In the genomic region with DNA sequence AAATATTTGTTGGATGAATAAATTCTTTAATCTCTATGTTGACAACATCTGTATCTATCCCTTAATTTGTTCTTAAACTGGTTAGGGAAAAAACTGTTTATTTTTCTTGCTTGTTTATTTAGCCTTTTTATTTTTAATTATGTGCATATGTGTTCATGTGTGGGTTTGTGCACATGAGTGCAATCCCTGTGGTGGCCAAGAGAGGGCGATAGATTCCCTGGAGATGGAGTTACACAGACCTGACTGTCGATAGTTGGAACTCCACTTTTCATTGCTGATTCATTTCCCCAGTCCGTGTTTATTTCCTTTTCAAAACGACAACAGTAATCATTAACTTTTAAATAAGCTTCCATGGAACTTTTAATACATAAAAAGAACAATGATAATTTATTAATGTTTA, we compare ENCODE assay signal across 8 mouse cellular contexts. TPM values are rescaled to one million over a fixed set of nuclear protein-coding genes. Genes with fewer than 3 reads are reported as not detected.
DNase-seq lines count a peak whose midpoint lies in the region; ATAC-seq and TF ChIP-seq lines count a peak whose summit lies in the region.

No protein-coding gene starts in this region.

- no peak overlapping the region for H3K9ac ChIP-seq in kidney, embryonic 14.5 days (ENCODE audit: low read depth, low read length)
- no peak overlapping the region for H3K9ac ChIP-seq in ES-Bruce4 (ENCODE audit: low read depth, poor library complexity, severe bottlenecking)

- H3K4me3 ChIP-seq in kidney, embryonic 14.5 days (ENCODE audit: low read length) = no peak overlapping the region
- H3K4me3 ChIP-seq in ES-Bruce4 (ENCODE audit: low read depth, low read length) = no peak overlapping the region

- no peak for TF ChIP-seq POLR2A in ES-Bruce4 (IDR thresholded peaks at IDR 0.05; ENCODE audit: insufficient read depth, low read length)
- no peak for TF ChIP-seq POLR2A in brain, embryonic 14.5 days (IDR thresholded peaks at IDR 0.05; ENCODE audit: borderline replicate concordance, extremely low read depth, insufficient read depth, insufficient read length, poor library complexity, severe bottlenecking)

- no peak overlapping the region for H3K4me2 ChIP-seq in kidney, embryonic 14.5 days (replicated peaks; ENCODE audit: low read depth, low read length)

- H3K9me3 ChIP-seq in kidney, embryonic 14.5 days (ENCODE audit: control insufficient read depth, low read length) = no peaks in the 10 kb centered on the region
- no peaks in the 10 kb centered on the region for H3K9me3 ChIP-seq in ES-Bruce4 (replicated peaks; ENCODE audit: control insufficient read depth, insufficient read depth, low read length, poor library complexity, severe bottlenecking)

- peak; percentile 43 to 50 for DNase-seq in kidney, postnatal 4 days
- no peak for DNase-seq in brain, embryonic 14.5 days (ENCODE audit: low read depth)
- no peak for DNase-seq in urinary bladder, adult 2 months (ENCODE audit: low spot score)
- no peak for DNase-seq in adrenal gland, postnatal 25 days

- no peaks in the 10 kb centered on the region for H3K36me3 ChIP-seq in kidney, embryonic 14.5 days (ENCODE audit: control insufficient read depth, insufficient read depth, low read length)
- no peaks in the 10 kb centered on the region for H3K36me3 ChIP-seq in ES-Bruce4 (ENCODE audit: control insufficient read depth, insufficient read depth, low read length, poor library complexity, severe bottlenecking)

- H3K27me3 ChIP-seq in kidney, embryonic 14.5 days (ENCODE audit: control insufficient read depth, insufficient read depth, low read length) = no peaks in the 10 kb centered on the region
- H3K27me3 ChIP-seq in ES-Bruce4 (ENCODE audit: control insufficient read depth, insufficient read depth, low read length, poor library complexity, severe bottlenecking) = no peaks in the 10 kb centered on the region

- ATAC-seq in kidney, embryonic 14.5 days (ENCODE audit: low FRiP score, low TSS enrichment) = no peak
- ATAC-seq in megakaryocyte, adult 5-6 weeks (ENCODE audit: poor library complexity, severe bottlenecking) = peak; percentile 44; the same call in 1 of the 2 replicates
- no peak for ATAC-seq in activated CD4-positive, CD25-positive, alpha-beta regulatory T cell, adult 4 months

- no peak overlapping the region for H3K27ac ChIP-seq in kidney, embryonic 14.5 days (ENCODE audit: low read depth, low read length)
- H3K27ac ChIP-seq in ES-Bruce4 (ENCODE audit: insufficient read depth, low read length) = no peak overlapping the region

- 54% methylated on average over 4 of the region's 4 CpGs for WGBS in kidney, embryonic 14.5 days

- peak; percentile 36 for TF ChIP-seq CTCF in ES-Bruce4 (IDR thresholded peaks at IDR 0.05; ENCODE audit: low read depth, low read length)
- TF ChIP-seq CTCF in brain, embryonic 14.5 days (IDR thresholded peaks at IDR 0.05; ENCODE audit: borderline replicate concordance, extremely low read depth, insufficient read depth, insufficient read length) = peak; percentile 51; the same call in 1 of the 2 replicates

- no peak for TF ChIP-seq EP300 in ES-Bruce4 (IDR thresholded peaks at IDR 0.05; ENCODE audit: insufficient read depth, low read depth, low read length)

- no peaks in the 10 kb centered on the region for H3K4me1 ChIP-seq in kidney, embryonic 14.5 days (ENCODE audit: control insufficient read depth, insufficient read depth, low read length)
- H3K4me1 ChIP-seq in ES-Bruce4 (ENCODE audit: control insufficient read depth, insufficient read depth, low read length) = no peaks in the 10 kb centered on the region

RNA-seq across cellular contexts. Expression of a gene that starts 31.2 kb away (rescaled TPM):
- polyA plus RNA-seq in kidney, embryonic 14.5 days (2014; fragmentation: Nextera tagmentation; extraction: Ambion mirVana) = 83.0 and 99.3 TPM in 2 replicates
- 18.6 and 19.1 TPM in 2 replicates for polyA plus RNA-seq in ES-Bruce4 (2011; ENCODE audit: insufficient read depth, insufficient read length, low read depth, missing spikeins)
- polyA plus RNA-seq in brain, embryonic 14.5 days (2012; rRNA removed) = 26.4 and 38.0 TPM in 2 replicates
- total RNA-seq in megakaryocyte, adult 5-6 weeks (2015) = 24.6 and 32.3 TPM in 2 replicates
- total RNA-seq in megakaryocyte, adult 5-6 weeks (2017) = 14.1 and 17.1 TPM in 2 replicates
- polyA plus RNA-seq in activated CD4-positive, CD25-positive, alpha-beta regulatory T cell, adult 4 months (2017; shearing (Covaris generic)) = 10 to 100 TPM; 67.0 to 84.2 TPM
- polyA plus RNA-seq in urinary bladder, adult 2 months (2012; rRNA removed) = 38.2 and 48.0 TPM in 2 replicates
- total RNA-seq in adrenal gland, postnatal 25 days (2021) = 34.5 and 57.5 TPM in 2 replicates

RNA-seq across cellular contexts. Expression of a gene that starts 37.6 kb away (rescaled TPM):
- polyA plus RNA-seq in kidney, embryonic 14.5 days (2014; fragmentation: Nextera tagmentation; extraction: Ambion mirVana) = 0.80 and 1.6 TPM in 2 replicates
- 1.3 and 1.4 TPM in 2 replicates for polyA plus RNA-seq in ES-Bruce4 (2011; ENCODE audit: insufficient read depth, insufficient read length, low read depth, missing spikeins)
- polyA plus RNA-seq in brain, embryonic 14.5 days (2012; rRNA removed) = 3.0 and 3.8 TPM in 2 replicates
- 102 and 117 TPM in 2 replicates for total RNA-seq in megakaryocyte, adult 5-6 weeks (2015)
- 155 and 162 TPM in 2 replicates for total RNA-seq in megakaryocyte, adult 5-6 weeks (2017)
- polyA plus RNA-seq in activated CD4-positive, CD25-positive, alpha-beta regulatory T cell, adult 4 months (2017; shearing (Covaris generic)) = 10 to 100 TPM; 25.3 to 28.8 TPM
- 12.2 and 12.5 TPM in 2 replicates for polyA plus RNA-seq in urinary bladder, adult 2 months (2012; rRNA removed)
- 10.0 and 10.6 TPM in 2 replicates for total RNA-seq in adrenal gland, postnatal 25 days (2021)

RNA-seq across cellular contexts. Expression of a gene that starts 54.0 kb away (rescaled TPM):
- polyA plus RNA-seq in kidney, embryonic 14.5 days (2014; fragmentation: Nextera tagmentation; extraction: Ambion mirVana) = 47.8 and 48.1 TPM in 2 replicates
- 15.5 and 17.6 TPM in 2 replicates for polyA plus RNA-seq in ES-Bruce4 (2011; ENCODE audit: insufficient read depth, insufficient read length, low read depth, missing spikeins)
- polyA plus RNA-seq in brain, embryonic 14.5 days (2012; rRNA removed) = 23.5 and 23.9 TPM in 2 replicates
- total RNA-seq in megakaryocyte, adult 5-6 weeks (2015) = 4.3 and 6.0 TPM in 2 replicates
- total RNA-seq in megakaryocyte, adult 5-6 weeks (2017) = 6.1 and 7.2 TPM in 2 replicates
- polyA plus RNA-seq in activated CD4-positive, CD25-positive, alpha-beta regulatory T cell, adult 4 months (2017; shearing (Covaris generic)) = 1 to 10 TPM; 1.7 to 2.2 TPM
- 20.2 and 23.8 TPM in 2 replicates for polyA plus RNA-seq in urinary bladder, adult 2 months (2012; rRNA removed)
- 44.7 and 45.6 TPM in 2 replicates for total RNA-seq in adrenal gland, postnatal 25 days (2021)

Comparison
In these comparisons a context has a peak if more than half of its experiments do, and no peak if none do; other contexts are left out.
1. DNase-seq: peak in kidney, postnatal 4 days (2 of 2); none in brain, embryonic 14.5 days (single experiment), urinary bladder, adult 2 months (single experiment) and adrenal gland, postnatal 25 days (single experiment).